Mouse (Mus musculus): ENCODE measurements around the gene Rnf212. TPM values are rescaled to one million over a fixed set of nuclear protein-coding genes. Genes with fewer than 3 reads are reported as not detected.

Rnf212 gene
- polyA plus RNA-seq, 2 experiments: 3.3 to 4.6 TPM

GRCm38 (mm10) chr5:108714149-108714548 lies 60.6 kb downstream of the Rnf212 start:
- H3K27ac ChIP-seq: no peak overlapping the region
- TF ChIP-seq EP300 (IDR thresholded peaks at IDR 0.05; ENCODE audit: low read depth) (no peak), CTCF (IDR thresholded peaks at IDR 0.05; ENCODE audit: low read depth) (no peak)
- no peaks in the 10 kb centered on the region for H3K36me3 ChIP-seq (replicated peaks; ENCODE audit: control insufficient read depth, insufficient read depth, low read depth)
- H3K9ac ChIP-seq (replicated peaks): no peak overlapping the region
- H3K4me1 ChIP-seq (replicated peaks; ENCODE audit: control insufficient read depth in 2 of 2, insufficient read depth in 2 of 2, low read length in 1 of 2): peaks cover 3% of the 10 kb centered on the region in 2 experiments
- H3K4me3 ChIP-seq (ENCODE audit: insufficient read depth in 1 of 2, low read depth in 2 of 2, low read length in 2 of 2): no peak overlapping the region
- 53% methylated on average over 6 of the region's 6 CpGs for WGBS (ENCODE audit: insufficient replicate concordance)
- no peak overlapping the region for H3K4me2 ChIP-seq (ENCODE audit: low read depth)
- no peaks in the 10 kb centered on the region for H3K9me3 ChIP-seq (ENCODE audit: control insufficient read depth, low read length)
- no peak for DNase-seq (ENCODE audit: low read depth in 3 of 3, low spot score in 3 of 3)
- no peaks in the 10 kb centered on the region for H3K27me3 ChIP-seq (ENCODE audit: control insufficient read depth, insufficient read depth, low read length)
- ATAC-seq (ENCODE audit: insufficient read depth): no peak

DNA sequence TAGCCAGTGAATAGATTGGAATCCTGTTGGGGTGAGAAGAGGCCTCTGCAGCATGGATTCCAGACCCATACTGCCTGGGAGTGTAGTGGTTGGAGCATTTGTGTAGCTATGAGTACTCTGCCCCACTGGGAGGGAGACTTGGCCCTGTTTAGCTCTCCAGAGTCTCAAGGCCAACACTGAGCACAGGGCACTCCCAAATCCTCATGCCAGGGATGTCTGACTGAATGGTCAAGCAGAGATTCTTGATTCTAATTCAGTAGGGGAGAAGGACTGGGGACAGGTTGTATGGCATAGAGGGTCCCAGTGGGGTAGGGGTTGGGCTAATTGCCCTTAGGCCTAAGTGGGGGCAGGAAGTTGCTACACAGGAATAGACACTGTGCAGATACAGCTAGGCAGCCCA lies 61.1 kb downstream of the Rnf212 start:
- Histone ChIP-seq H3K36me3 (replicated peaks; ENCODE audit: control insufficient read depth, insufficient read depth, low read depth) (no peaks in the 10 kb centered on the region), H3K27ac (no peak overlapping the region), H3K9ac (replicated peaks) (no peak overlapping the region), H3K4me2 (ENCODE audit: low read depth) (no peak overlapping the region), H3K4me3 (ENCODE audit: insufficient read depth in 1 of 2, low read depth in 2 of 2, low read length in 2 of 2) (no peak overlapping the region), H3K4me1 (replicated peaks; ENCODE audit: control insufficient read depth in 2 of 2, insufficient read depth in 2 of 2, low read length in 1 of 2) (peaks cover 7 to 8% of the 10 kb centered on the region in 2 experiments), H3K27me3 (ENCODE audit: control insufficient read depth, insufficient read depth, low read length) (no peaks in the 10 kb centered on the region), H3K9me3 (ENCODE audit: control insufficient read depth, low read length) (no peaks in the 10 kb centered on the region)
- no peak for ATAC-seq (ENCODE audit: insufficient read depth)
- DNase-seq (ENCODE audit: low read depth in 3 of 3, low spot score in 3 of 3): no peak
- TF ChIP-seq CTCF (IDR thresholded peaks at IDR 0.05; ENCODE audit: low read depth) (no peak), EP300 (IDR thresholded peaks at IDR 0.05; ENCODE audit: low read depth) (no peak)

DNA sequence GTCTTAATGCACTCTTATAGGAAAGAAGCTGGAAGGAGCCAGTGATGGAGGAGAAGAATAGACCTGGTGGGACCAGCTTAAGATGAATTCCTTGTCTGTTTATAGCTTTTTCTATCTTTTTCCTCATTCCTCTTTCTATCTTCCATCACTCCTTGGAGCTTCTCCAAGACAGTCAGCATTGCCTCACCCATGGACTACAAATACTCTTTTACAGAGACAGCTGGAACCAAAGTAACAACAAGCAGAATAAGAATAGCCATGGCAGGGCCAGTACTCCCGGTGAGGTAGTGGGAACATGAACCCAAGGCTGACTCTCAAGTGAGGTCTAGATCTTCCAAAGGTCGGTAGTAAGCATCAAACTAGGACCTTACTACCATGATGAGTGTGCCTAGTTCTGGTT lies 61.7 kb downstream of the Rnf212 start:
- Histone ChIP-seq H3K36me3 (replicated peaks; ENCODE audit: control insufficient read depth, insufficient read depth, low read depth) (no peaks in the 10 kb centered on the region), H3K27me3 (ENCODE audit: control insufficient read depth, insufficient read depth, low read length) (no peaks in the 10 kb centered on the region), H3K4me1 (replicated peaks; ENCODE audit: control insufficient read depth in 2 of 2, insufficient read depth in 2 of 2, low read length in 1 of 2) (peaks cover 13 to 14% of the 10 kb centered on the region in 2 experiments), H3K9ac (replicated peaks) (no peak overlapping the region), H3K4me3 (ENCODE audit: insufficient read depth in 1 of 2, low read depth in 2 of 2, low read length in 2 of 2) (no peak overlapping the region), H3K9me3 (ENCODE audit: control insufficient read depth, low read length) (no peaks in the 10 kb centered on the region), H3K27ac (no peak overlapping the region), H3K4me2 (ENCODE audit: low read depth) (no peak overlapping the region)
- ATAC-seq (ENCODE audit: insufficient read depth) (no peak), DNase-seq (ENCODE audit: low read depth in 3 of 3, low spot score in 3 of 3) (no peak)
- TF ChIP-seq EP300 (IDR thresholded peaks at IDR 0.05; ENCODE audit: low read depth): no peak
- TF ChIP-seq CTCF (IDR thresholded peaks at IDR 0.05; ENCODE audit: low read depth): no peak
- 62% methylated on average over 2 of the region's 2 CpGs for WGBS (ENCODE audit: insufficient replicate concordance)

- Histone ChIP-seq H3K9me3 (ENCODE audit: control insufficient read depth, low read length) (no peaks in the 10 kb centered on the region), H3K9ac (replicated peaks) (no peak overlapping the region), H3K4me1 (replicated peaks; ENCODE audit: control insufficient read depth in 2 of 2, insufficient read depth in 2 of 2, low read length in 1 of 2) (peaks cover 24 to 25% of the 10 kb centered on the region in 2 experiments), H3K27me3 (ENCODE audit: control insufficient read depth, insufficient read depth, low read length) (no peaks in the 10 kb centered on the region), H3K4me3 (ENCODE audit: insufficient read depth in 1 of 2, low read depth in 2 of 2, low read length in 2 of 2) (no peak overlapping the region), H3K36me3 (replicated peaks; ENCODE audit: control insufficient read depth, insufficient read depth, low read depth) (no peaks in the 10 kb centered on the region), H3K4me2 (ENCODE audit: low read depth) (no peak overlapping the region), H3K27ac (no peak overlapping the region)
- TF ChIP-seq EP300 (IDR thresholded peaks at IDR 0.05; ENCODE audit: low read depth): no peak
- TF ChIP-seq CTCF (IDR thresholded peaks at IDR 0.05; ENCODE audit: low read depth): no peak
- DNase-seq (ENCODE audit: low read depth in 3 of 3, low spot score in 3 of 3) (no peak), ATAC-seq (ENCODE audit: insufficient read depth) (no peak)
- 72% methylated on average over 6 of the region's 6 CpGs for WGBS (ENCODE audit: insufficient replicate concordance)
Measured at GRCm38 (mm10) chr5:108711968-108712367, 62.8 kb downstream of the Rnf212 start.

GRCm38 (mm10) chr5:108708981-108709731 lies 65.6 kb downstream of the Rnf212 start:
- no peak overlapping the region for H3K4me3 ChIP-seq (ENCODE audit: insufficient read depth in 1 of 2, low read depth in 2 of 2, low read length in 2 of 2)
- H3K4me2 ChIP-seq (ENCODE audit: low read depth): no peak overlapping the region
- no peak for TF ChIP-seq CTCF (IDR thresholded peaks at IDR 0.05; ENCODE audit: low read depth)
- TF ChIP-seq EP300 (IDR thresholded peaks at IDR 0.05; ENCODE audit: low read depth): no peak
- 47% methylated on average over 6 of the region's 6 CpGs for WGBS (ENCODE audit: insufficient replicate concordance)
- H3K27me3 ChIP-seq (ENCODE audit: control insufficient read depth, insufficient read depth, low read length): no peaks in the 10 kb centered on the region
- no peaks in the 10 kb centered on the region for H3K9me3 ChIP-seq (ENCODE audit: control insufficient read depth, low read length)
- H3K36me3 ChIP-seq (replicated peaks; ENCODE audit: control insufficient read depth, insufficient read depth, low read depth): peaks cover 8% of the 10 kb centered on the region
- DNase-seq (ENCODE audit: low read depth in 3 of 3, low spot score in 3 of 3) (no peak), ATAC-seq (ENCODE audit: insufficient read depth) (peak; percentile 39)
- no peak overlapping the region for H3K9ac ChIP-seq (replicated peaks)
- no peak overlapping the region; the same call in 1 of the 2 replicates for H3K27ac ChIP-seq
- H3K4me1 ChIP-seq (replicated peaks; ENCODE audit: control insufficient read depth in 2 of 2, insufficient read depth in 2 of 2, low read length in 1 of 2): peaks cover 25 to 27% of the 10 kb centered on the region in 2 experiments

Data from liver, embryonic 14.5 days (tissue).